Mouse (Mus musculus): ENCODE results near the gene Gatad2b.

The Gatad2b gene

DNA sequence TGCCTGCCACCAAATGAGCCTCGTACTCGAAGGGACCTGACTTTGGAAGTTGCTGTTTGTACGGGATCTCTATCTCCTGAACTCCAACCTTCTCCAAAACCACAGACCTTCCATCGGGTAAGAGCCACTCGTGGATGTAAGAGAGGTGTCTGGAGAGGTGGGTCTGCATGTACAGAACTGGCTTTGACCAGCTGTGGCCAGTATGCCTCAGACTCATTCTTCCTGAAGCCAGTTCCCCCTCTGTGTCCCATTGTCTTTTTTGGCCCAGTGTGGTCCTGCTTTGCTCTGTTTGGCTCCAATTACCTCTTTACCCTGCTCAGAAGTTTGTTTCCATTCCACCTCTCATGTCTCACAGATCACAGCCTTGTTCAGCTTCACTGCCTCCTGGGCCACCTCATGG is 85.5 kb downstream of the Gatad2b start:
- no peak for DNase-seq (ENCODE audit: low read depth, low spot score)

DNA sequence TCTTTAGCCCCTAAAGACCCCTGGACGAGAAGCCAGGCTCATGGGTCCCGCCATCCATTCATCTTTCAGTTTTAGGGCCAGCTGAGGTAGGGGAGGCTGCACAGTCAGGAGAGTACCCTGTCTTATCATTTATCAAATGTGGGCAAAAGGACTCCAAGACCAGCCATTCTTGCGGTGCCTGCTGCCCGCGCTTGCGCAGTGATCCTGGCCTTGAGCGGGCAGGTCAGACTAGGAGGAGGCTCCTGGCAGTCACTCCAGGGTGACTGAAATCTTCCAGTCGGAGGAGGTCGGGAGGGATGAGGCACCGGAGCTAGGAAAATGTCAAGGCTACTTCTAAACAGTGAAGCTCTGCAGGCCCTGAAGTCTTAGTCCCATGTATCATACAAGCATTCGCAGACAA is 88.7 kb downstream of the Gatad2b start:
- DNase-seq (ENCODE audit: low read depth, low spot score), result no peak

DNA sequence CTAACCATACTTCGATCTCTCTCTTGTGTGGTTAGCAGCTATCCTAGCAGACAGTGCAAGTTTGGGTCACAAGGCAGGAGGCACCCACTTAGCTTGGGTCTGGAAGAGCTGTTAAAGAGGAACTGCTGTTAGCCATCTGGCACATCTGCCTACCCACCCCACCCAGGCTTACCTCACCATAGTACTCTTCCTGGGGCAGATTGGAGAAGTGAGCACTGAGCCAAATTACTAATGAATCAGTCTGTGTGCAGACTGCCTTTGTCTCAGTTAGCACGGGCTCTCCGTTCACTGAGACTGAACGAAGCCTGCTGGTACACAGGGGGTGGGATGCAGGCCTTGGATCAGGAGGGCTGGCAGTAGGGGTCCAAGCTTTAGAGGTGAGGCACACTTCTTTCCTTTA is 90.7 kb downstream of the Gatad2b start:
- DNase-seq (ENCODE audit: low read depth, low spot score), result no peak

DNA sequence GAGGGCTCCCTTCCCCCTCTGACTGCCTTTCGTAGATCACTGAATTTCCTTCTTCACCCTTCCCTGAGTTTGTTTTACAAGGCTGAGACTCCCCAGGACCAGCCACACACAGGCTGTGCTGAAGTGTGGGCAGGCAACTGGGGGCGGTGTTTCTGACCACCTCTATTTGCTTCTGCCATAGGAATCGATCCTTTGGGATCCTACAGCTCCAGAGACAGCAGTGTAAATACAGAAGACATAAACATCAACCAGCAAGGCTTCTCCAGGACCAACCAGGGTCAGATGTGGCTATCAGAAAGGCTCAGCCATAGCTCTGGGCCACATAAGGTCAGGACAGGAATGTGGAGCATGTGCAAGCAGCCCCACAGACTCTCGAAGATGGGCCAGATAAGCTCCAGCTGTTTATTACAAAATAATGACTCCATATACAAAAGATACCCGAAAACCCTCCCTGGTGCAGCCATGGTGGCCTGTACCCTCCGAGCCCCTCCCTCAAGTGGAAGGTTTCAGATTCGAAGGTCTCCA is 91.9 kb downstream of the Gatad2b start:
- DNase-seq (ENCODE audit: low read depth, low spot score), result no peak

DNA sequence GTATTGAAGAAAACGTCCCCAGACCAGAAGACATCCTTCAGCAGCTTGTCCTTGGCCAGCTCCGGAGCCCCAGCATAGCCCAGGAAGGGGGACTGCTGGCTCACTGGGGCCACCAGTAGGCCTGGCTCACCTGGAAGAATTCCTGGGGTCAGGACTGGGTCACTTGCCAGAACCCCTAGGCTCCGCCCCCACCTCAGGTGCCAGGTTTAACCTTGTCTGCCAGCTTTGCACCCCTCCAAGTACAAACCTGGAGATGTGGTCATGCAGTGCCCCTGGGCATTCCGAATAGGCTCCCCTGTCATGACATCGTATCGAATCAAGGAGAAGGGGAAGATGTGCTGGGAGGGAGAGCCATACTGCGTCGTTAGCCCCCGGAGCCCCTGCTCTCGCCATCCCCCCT is 93.8 kb downstream of the Gatad2b start:
- no peak for DNase-seq (ENCODE audit: low read depth, low spot score)

DNA sequence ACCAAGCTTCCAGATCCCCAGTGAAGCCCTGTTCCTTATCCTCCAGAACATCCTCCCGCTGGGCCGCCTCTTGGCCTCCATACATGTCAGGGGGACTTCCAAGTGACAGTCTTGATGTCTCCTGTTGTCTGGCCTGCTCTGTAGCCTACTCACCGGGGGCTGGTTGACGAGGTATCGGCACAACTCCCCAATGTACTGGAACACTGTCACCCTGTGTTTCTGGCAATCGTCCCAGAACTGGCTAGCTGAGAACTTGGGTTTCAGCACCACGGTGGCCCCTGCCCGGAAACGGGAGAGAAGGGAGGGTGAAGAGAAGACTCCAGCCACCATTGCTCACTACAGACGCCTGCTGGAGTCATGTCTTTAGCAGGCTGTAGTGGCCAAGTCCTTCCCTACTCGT is 94.5 kb downstream of the Gatad2b start:
- no peak for DNase-seq (ENCODE audit: low read depth, low spot score)

DNA sequence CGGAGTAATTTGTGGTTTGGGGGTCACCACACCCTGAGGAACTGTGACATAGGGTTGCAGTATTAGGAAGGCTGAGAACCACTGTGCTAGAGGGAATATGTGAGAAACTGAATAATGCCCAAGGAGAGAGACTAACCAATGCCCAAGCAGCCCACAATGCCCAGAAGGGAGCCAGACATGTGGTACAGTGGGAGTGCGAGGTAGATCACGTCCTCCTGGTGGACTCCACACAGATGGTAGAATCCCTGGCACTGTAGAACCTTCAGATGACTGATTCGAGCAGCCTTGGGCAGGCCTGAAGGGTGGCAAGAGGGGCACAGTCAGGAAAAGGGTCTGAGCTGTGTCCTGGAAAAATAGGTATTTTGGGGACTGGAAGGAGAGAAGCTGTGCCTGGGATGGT is 95.2 kb downstream of the Gatad2b start:
- DNase-seq (ENCODE audit: low read depth, low spot score), result no peak

DNA sequence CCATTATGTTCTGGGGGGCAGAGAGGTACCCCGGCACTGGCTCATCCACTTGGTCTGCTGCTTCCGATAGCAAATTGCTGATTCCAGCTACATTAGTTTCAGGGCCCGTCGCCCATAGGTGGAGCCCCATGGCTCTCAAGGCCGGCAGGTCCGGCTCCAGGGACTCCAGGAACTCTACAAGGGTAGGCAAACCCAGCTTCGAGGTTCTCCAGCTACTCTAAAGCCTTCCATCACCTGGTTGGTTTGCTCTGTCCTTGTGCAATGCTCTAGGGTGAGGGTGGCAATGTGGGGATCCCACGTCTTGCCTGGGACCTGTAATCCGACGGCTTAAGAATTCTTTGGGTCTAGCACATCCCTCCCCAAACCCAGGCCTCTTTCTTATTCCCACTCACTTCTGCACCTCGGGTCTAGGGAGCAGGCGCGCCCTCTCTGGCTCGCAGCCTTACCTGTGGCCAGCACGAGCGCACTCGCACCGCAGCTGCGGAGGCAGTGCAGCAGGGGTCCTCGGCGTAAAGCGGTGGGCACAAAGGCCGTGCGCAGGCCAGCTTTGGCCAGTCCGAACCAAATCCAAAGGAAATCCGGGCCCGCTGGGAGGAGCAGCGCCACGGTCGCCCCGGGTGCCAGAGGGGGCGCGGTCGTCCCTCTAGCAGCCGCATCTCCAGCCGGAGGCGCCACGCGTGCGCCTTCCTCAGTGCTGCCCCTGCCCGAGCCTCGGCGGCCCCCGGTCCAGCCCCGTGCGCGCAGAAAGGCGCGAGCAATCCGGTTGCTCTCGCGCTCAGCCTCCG is 95.9 kb downstream of the Gatad2b start:
- no peak for DNase-seq (ENCODE audit: low read depth, low spot score)

DNA sequence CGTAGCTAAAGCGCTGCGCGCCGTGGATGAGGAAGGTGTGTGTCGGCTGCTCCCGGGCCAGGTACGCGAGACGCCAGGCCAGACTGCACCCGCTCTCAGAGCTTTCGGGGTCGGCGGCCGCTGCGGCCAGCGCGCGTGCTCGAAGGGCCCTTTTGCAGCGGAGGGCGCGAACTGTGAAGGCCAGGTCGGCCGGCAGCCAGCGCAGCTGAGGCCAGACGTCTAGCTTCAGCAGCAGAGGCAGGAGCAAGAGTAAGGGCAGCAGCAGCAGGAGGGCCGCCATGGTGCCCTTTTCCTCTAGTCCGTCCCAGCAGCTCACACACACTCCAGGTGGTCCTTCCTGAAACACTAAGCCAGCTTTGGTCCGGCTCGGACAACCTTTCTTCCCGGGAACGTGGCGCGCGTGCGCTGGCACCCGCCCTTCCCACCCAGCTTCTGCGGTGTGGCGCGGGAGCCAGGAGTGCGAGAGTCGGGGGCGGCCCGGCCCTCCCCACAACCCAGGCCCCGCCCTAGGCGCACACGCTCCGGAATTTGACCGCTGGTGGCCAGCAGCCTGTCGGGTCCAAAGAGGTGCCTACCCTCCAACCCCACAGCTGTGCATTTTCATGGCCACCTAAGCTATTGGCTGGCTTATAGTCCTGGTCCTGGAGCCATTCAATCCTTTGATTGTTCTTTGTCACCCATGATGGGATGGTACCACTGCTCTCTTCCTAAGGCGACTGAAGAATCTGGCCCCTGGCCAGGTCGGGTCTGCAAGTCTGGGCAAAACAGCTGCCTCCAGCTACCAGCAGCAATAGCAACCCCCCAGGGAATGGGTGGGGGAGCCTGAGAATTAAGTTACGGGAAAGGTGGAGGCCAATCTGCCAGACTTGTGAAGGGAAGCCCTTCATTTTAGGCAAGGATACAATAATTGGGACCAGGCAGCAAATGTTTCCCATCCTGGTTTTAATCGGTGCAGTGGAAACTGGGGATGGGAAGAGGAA is 96.8 kb downstream of the Gatad2b start, which contains the start of gene Slc27a3:
TSS of gene Slc27a3 (minus strand) at position 428 of the 980 bp plus-strand sequence.
- DNase-seq (ENCODE audit: low read depth, low spot score), result no peak

DNA sequence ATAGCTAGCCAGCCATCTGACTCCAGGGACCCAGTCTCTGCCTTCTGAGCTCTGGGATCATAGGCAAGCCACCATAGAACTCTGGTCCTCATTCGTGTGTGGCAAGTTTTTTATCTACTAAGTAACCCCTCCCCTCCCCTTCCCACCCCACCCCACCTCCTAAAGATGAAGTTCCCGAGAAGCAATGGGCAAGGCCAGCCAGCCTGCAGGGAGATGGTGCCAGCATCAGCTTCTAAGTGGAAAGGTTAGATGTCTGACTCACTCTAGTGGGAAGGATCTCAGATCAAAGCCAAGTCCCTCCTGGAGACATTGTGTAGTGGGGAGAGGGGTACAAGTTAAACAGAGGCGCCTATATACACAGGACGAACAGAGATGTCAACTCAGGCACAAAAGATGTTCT is 98.0 kb downstream of the Gatad2b start:
- no peak for DNase-seq (ENCODE audit: low read depth, low spot score)

DNA sequence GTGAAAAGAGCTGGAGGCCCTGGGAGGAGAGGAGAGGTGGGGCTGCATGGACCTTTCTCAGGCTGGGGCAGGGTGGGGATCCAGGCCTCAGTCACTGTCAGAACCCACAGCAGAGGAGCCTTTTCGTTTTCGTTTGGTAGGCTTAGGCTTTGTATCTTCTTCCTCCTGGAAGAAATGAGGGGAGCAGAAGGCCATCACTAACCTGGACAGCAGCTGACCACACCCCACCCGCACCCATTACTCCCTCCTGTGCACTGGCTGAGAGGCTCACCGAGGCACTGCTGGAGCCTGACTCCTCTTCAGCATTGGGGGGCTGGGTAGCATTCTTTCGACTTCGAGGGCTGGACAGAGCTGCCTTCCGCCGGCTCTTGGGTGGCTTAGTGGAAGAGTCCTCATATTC is 99.0 kb downstream of the Gatad2b start:
- no peak for DNase-seq (ENCODE audit: low read depth, low spot score)

DNA sequence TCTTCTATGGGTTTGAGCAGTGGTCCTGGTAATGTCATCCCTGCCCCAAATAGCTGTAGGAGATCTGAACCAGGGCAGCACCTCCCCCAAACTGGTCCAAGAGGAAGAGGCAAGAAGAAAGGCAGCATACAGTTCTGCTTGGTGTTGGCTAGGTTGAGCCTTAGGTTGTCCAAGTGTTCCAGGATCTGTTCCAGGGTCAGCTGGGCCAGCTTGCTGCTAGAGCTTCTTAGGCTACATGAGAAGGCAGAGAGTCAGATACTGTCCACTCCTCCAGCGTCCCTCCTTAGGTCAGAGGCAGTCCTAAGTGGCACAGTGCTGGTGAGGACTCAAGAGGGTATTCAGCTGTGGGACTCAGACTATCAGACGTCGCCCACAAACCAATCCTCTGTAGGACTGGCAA is 99.7 kb downstream of the Gatad2b start:
- DNase-seq (ENCODE audit: low read depth, low spot score), result no peak

DNA sequence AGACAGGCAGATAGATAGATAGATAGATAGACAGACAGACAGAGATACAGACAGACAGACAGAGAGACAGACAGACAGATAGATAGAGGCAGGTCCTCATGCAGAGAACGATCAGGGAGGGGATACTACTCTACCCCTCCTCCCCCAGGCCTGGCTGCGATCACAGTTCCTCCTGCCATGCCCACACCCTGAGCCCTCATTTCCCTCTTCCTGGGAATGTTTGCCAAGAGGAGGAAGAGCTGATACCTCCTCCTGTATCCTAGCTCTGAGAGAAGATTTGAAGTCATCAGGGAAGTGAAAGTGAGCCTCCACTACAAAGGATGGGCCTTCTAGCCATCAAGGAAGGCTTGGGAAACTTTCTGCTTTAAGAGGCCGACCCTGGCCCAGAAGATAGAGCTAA is 102.7 kb downstream of the Gatad2b start:
- no peak for DNase-seq (ENCODE audit: low read depth, low spot score)

DNA sequence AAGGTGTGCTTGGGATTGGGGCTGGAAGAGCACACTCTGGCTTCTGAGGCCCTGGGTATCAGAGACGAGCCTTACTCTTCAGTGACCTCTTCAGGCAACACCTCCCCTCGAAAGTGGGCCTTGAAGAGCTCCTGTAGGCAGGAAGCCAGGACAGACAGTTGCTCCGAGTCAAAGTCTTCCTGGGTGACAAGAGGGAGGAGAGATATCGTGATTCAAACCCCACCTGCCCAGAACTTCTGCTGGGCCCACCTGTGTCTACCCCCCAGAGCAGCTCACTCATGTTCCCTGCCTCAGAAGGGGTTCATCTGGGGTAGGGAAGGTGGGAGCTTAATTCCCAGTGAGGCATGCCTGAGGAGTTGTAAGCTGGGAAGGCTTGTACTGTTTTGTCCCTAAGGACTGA is 108.0 kb downstream of the Gatad2b start:
- DNase-seq (ENCODE audit: low read depth, low spot score), result no peak

DNA sequence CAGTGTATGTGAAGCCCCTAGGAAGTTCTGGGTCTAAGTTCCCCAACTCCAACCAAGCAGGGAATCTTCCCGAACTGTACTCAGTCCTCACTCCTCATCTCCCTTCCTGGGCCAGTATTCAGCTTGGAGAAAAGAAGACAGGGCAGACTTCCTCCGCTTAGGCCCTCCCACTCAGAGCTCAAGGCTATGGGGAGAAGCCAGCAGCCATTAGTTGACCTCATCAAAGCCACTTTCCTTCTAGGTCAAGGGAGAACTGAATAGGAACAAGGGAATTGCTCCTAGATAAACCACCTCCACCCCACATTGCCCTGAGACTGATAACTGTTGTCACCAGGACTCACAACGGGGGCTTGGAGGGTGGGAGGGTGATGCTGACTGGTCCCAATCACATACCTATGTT is 111.1 kb downstream of the Gatad2b start:
- no peak for DNase-seq (ENCODE audit: low read depth, low spot score)

DNA sequence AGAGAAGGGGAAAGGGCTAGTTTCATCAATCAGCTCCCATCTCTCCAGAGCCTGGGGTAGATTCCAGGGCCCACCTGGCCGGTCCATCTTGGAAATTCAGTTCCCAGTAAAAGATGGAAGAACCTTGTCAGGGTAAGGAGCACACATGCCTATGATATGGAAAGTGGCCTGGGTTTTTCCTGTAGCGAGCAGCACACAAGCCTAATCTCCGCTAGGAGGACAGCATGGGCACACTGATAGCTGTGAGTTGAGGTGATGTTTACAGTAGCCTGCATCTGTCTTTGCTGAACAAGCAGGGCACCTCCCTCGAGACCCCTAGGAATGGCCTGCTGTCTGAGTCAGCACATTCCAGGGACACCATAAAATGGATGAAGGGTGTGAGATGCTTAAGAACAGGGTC is 111.6 kb downstream of the Gatad2b start:
- DNase-seq (ENCODE audit: low read depth, low spot score), result no peak

DNA sequence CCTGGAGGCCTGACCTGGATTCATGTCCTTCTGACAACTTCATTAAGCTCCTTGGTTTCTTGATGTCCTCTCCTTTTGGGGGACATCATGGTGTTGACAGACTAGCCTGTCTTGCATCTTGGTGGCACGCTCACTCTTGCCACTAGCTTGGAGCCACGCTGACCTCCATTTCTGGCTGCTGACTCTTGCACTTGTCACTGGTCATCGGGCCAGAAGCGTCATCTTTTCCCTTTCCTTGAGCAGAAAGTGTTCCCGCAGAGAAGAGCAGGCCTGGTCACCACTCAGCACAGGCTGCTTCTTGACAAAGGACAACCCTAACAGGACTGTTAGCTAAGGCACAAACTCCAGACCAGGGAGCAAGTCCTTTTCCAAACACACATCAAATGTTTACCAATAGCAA is 113.4 kb downstream of the Gatad2b start:
- DNase-seq (ENCODE audit: low read depth, low spot score), result no peak

DNA sequence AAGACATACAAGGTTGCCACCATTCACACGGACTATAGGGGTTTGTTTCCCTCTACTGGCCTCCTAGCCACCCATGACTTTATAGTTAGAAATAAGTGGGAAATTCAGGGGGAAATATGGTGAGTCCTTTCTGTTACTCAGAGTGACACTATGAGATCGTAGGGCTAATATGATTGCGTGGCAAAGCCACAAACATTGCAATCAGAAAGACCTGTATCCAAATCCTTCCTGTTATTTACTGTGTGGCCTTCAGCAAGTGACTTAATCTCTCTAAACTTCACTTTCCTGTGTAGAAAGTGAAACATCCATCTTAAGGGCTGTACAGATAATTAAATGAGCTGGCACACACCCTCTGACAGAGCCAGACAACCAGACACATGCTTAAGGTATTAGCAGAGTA is 115.7 kb downstream of the Gatad2b start:
- no peak for DNase-seq (ENCODE audit: low read depth, low spot score)

DNA sequence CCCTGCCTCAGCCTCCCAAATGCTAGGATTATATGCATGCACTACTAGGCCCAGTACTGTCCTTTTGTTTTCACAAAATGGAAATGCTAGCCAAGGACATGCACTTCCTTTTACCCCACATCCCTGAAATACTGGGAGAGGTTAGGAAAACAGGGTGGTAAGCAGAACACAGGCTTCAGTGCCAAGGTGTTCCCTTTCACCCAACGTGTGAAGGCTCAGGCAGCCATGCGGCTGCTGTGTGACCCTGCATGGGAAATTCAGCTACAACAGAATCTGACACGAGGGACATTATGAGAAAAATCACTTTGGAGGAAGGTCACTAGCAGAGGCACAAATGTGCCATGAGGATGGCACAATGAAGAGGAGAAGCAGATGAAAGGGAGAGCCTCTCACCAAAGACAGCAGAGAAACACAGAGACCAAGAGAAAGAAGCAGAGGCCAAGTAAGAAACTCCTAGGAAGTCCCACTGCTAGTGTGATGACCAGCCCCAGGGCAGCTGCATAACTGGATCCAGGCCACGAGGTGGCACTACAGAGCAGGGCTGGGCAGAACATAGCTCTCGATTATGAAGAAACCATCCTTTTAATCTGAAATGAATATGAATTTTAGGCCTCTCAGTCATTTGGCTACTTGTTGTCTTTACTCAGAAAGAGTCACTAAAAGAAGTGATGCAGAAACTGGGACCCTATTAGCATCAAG is 119.5 kb downstream of the Gatad2b start:
- DNase-seq (ENCODE audit: low read depth, low spot score), result no peak

DNA sequence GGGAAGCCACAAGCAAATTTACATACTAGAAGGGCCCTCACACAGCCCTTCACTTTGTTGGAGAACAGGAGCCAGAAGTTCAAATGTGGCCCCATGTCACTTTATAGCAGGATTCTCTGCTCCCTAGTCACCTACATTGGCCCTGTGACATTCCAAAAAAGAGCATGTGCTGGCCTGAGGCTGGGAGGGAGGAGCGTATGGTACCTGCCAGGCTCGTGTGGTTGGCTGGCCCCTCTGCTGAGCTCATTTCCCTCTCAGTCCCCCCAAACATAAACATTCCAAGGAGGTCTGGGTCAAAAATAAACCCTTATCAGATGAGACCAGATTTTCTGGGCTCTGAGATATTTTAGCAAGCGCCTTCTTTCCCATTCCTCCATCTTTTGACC is 120.0 kb downstream of the Gatad2b start:
- no peak for DNase-seq (ENCODE audit: low read depth, low spot score)

Measured in telencephalon, adult 2 months (tissue).